Mouse (Mus musculus) kidney, adult 2 months (tissue): Measurements from ENCODE around the gene Rab37.
A peak's percentile ranks its signal among the peaks of the same experiment; 100 is the strongest.

Source experiments
- CTCF ChIP-seq: fragments of 200-500 bp; conservative IDR thresholded peaks from 2 replicates; pipeline ENCODE4 v1.5.1; 2011; ENCODE audit warnings: low read depth, mild to moderate bottlenecking, control low read depth, low read length, moderate library complexity, mixed read lengths; ENCODE audit not compliant: insufficient read depth, insufficient read length
- POLR2A ChIP-seq: fragments of 200-500 bp; IDR thresholded peaks from one replicate; pipeline ENCODE4 v1.6.1; 2011; ENCODE audit warnings: low read depth, low read length, control low read depth

DNA sequence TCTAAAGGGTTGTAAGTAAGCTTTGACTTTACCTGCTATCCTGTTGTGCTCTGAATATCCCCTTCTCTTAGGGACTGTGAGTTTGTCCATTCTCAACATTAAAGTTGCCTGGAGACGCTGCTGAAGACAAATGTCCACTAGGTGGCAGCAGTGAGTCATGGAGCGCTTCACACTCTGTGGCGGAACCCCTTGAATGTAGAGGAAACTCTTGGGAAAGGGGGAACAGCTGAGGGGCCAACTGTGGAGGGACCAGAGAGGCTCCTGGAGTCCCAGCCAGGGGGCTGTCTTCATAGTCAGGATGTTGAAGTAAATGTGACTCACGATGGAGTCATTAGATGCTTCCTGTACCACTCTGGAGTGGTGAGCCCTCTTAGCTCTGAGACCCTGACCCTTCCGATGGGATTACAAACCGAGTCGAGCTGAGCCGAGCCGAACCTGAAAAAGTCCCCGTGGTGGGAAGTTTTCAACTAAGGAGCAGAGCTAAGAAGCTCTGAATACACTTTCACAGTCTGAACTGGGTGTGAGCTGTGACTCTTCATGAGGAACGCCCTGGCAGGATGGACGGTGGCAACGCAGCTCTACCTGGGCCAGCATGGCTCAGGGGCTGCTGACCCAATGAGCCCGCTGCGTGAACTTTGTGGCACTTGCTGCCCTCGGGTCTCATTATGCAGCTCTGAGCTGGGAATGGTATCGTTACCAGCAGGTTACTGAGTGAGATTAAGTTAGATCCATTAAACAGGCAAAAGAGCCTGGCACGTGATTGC lies 7.7 kb upstream of the Rab37 start:
- TF ChIP-seq CTCF (peak; percentile 82), POLR2A (no peak)
